Mouse (Mus musculus) bone marrow macrophage, adult 2 months (primary cell): ENCODE results near the gene Adap1.
A peak's percentile ranks its signal among the peaks of the same experiment; 100 is the strongest.

ENCODE experiments used
- CTCF ChIP-seq: IDR thresholded peaks from 2 replicates; pipeline ENCODE4 v1.5.1; 2012; ENCODE audit warnings: low read depth, mild to moderate bottlenecking, low read length, moderate library complexity
- POLR2A ChIP-seq: IDR thresholded peaks from 2 replicates; pipeline ENCODE4 v1.6.1; 2012; ENCODE audit warnings: mild to moderate bottlenecking, low read depth, low read length, borderline replicate concordance

GRCm38 (mm10) chr5:139353496-139353895, 28.1 kb upstream of the Adap1 start:
- TF ChIP-seq CTCF (peak; percentile 63), POLR2A (no peak)
